Mouse (Mus musculus): ENCODE results near the gene Txnrd2.

The Txnrd2 gene

DNA sequence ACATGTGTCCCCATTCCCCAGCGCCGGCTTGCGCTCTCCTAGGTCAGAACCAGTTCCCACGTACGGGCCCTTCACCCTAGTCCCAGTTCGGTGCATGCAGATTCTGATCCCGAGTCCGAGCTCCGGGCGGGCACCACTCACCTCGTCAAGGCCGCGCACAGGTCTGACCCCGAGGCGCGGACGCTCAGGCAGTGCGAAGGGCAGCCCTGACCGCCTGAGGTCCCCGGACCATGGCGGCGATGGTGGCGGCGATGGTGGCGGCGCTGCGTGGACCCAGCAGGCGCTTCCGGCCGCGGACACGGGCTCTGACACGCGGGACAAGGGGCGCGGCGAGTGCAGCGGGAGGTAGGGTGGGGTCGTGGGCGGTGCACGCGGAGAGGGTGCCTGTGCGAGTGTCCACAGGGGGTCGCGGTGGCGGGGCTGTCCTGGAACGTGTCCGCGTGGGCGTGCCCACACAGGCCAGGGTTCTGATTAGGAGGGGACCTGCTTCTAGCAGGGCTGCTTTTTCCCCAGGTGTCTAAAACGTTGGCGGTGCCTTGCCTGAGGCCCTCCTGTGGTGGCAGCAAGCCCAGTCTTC, at the start of gene Txnrd2:
Gene Txnrd2 (plus strand): TSS at position 170 of the 577 bp plus-strand sequence.
- peak; percentile 22 for DNase-seq (ENCODE audit: extremely low read depth, low read depth)

DNA sequence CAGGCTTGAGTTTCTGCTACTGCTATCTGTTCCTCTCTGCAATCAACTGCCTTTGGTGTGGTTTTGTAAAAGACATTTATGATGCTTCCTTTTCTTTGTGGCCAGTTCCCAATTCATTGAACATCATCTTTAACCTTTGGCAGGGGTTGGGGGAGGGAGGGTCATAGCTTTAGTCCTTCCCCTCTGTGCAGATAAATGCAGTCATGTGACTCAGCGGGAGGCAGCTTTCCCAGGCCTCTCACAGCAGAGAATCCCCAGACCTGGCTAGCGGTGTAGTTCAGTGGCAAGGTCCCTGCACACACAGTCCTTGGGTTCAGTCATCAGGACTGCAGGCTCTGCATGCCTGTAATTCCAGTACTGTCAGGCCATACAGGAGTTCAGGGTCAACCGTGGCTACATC, 49.0 kb upstream of the Txnrd2 start:
- no peak for DNase-seq (ENCODE audit: extremely low read depth, low read depth)

DNA sequence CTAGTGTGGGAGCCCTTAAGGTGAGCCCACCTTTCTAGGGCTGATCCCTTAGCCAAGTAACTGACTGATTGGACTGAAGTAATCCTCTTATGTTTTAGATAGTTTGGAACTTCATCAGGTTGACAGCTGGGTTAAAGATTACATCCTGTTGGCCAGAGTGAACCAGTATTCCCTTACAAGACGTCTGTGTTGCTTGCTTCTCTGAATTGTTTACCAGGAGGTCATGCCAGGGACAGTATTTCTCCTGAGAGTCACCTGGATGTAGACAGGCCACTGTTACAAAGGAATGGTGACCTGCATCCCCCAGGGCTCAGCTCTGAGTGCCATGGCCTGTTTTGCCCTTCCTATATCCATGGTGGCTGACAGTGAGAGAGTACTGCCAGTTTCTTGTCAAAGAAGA, 47.7 kb upstream of the Txnrd2 start:
- DNase-seq (ENCODE audit: extremely low read depth, low read depth), result no peak

DNA sequence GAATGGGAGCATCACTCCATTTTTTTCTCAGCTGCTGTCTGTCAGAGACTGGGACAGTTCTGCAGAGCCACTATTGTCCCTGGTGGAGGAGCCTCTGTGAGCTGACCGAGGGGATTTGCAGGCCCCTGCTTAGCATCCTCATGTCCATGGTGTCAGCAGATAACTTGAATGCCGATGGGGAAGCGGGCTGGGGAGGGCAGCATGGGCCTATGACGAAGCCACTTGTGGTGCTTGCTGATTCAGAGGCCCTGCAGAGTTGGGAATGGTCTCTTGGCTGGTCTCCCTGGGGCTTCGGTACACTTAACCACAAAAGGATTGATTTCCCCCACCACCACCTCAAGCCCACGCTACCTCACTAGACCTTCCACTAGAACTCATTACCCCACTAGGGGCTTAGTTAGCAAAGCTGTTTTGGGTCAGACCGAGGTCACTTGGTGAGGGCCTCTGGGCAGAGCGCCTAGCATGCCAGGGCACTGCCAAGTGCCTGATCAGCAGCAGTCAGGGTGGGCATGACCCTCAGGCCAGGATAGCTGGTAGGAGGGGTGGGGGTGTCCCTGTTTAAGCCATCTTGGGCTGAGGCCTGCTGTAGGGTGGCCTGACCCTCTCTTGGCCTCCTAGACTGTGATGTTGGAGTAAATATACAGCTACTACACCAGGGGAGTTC, 46.7 kb upstream of the Txnrd2 start:
- no peak for DNase-seq (ENCODE audit: extremely low read depth, low read depth)

DNA sequence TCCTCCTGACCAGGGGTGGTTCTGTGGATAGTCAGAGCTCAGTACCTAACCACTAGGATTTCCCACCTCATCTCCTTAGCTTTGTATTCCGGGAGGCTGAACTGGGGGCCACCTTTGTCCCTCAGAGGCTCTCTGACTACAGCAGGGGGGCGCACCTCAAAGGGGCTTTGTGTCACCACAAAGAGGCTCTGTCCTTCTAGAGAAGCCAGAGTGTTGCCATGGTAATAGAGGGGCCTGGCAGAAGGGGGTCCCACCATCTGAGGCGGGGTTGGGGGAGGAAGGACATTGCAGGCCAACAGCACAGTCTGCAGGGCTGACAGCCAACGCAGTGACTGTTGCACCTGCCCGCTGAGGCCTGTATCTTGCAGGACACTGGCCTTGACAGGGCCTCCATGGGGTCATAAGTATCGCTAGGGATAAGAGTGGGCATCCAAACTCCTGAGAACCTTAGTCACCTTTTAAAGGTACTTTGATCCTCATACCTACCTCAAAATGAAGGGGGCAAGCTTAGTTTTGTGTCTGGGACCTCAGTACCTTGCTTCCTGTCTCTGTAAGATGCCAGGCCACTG, 45.6 kb upstream of the Txnrd2 start:
- DNase-seq (ENCODE audit: extremely low read depth, low read depth), result no peak

DNA sequence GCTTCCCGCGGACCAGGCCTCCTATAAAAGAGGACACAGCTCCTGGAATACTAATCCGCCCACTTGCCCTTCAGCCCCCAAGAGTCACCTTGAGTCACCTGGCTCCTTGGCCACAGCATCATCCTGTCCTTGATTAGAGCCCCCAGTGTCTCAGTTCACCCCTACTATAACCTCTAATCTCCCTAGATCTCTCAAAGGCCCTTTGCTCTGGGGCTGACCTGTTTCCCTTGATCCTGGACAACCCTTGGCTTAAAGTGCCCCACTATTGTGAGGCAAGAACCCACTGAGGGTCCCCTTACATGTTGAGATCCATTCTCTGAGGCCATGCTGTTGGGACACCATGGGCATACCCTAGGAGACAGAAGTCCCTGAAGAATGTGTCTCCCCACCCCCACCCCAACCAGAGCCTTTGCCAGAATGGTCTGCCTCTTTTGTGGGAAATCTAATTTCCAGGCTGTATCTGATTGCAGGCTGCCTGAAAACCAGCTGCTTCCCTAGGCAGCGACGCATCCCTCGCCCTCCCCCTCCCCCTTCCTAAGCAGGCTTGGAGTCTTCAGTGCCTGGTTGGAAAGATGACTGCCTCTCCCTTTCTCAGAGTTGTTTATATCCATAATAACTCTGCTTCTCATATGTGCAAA, 44.4 kb upstream of the Txnrd2 start:
- no peak for DNase-seq (ENCODE audit: extremely low read depth, low read depth)

DNA sequence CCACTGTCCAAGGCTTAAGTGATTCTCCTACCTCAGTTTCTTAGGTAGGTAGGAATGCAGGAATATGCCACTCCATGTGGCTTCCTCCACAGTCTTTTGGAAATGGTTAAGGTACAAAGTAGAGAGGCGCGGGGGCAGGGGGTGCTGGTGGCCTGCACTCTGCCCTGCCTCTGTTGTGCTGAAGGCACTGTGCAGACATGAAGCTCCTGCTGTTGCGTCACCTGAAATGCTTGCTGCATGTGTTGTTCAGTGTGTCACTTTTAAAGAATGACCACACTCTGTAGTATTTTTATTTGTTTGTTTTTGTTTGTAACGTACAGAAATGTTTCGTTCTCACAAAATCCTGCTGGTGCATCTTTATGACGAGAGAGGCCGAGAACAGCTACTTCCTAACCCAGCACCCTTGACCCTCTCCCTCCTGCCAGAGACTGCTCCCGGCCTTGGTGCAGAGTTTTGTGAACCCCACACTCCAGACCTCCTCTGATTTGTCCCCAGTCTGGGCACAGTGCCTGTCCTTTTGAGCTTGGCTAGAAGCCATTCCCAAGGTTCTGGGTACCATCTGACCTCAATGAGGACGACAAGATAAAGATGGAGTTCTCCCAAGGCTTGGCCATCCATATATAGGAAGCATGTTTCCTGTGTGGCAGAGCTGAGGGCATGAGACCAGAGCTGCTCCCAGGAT, 43.0 kb upstream of the Txnrd2 start:
- no peak for DNase-seq (ENCODE audit: extremely low read depth, low read depth)

DNA sequence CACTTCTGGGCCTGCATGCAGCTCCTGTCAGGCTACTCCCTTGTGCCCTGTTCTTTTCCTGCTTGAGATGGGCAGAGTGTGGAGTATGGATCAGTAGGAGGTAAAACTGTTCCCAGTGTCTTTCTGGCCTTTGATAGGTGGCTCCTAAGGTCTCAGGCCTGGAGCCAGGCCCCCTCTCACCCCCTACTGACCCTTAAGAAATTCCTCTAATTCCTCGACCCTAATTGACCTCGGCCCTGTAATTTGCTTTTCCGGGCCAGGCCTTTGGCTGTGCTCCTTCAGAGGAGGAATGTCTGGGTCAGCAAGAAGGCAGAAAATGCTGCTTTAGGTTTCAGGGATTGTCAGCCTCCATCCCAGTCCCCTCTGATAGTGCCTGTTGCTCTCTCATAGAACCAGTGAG, 42.4 kb upstream of the Txnrd2 start:
- no peak for DNase-seq (ENCODE audit: extremely low read depth, low read depth)

DNA sequence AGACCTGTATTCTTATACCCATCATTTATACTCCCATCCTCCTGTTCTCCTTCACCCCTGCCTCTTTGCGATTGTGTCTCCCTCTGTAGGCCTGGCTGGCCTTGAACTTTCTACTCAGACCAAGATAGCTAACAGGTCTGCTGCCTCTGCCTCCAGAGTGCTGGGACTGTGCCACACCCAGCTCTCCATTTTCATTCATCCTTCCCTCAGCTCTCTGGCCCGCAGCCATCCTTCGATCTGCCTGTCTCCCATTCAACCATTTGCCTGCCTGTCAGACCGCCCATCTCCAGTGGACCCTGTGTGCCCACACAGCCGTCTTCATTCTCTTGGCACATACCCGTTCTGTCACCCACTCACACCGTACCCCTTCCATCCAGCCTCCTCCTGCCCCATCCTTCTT, 42.0 kb upstream of the Txnrd2 start:
- no peak for DNase-seq (ENCODE audit: extremely low read depth, low read depth)

DNA sequence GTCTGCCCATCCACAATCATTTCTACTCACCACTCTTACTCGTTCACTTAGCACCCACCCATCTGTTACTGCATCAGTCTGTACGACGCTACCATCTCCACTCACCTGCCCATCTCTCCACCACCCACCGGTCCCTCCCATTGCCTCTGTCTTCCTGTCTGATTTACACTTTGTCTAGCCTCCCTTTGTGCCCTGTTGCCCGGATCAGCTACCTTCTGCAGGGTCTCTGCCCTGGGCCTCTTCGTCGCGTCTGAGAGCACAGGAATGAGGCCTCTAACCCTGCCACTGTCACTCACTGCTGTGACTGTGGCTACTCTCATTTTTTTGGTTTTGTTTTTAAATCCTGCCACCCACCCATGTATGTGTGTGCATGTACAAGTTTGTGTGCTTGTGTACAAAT, 41.5 kb upstream of the Txnrd2 start:
- no peak for DNase-seq (ENCODE audit: extremely low read depth, low read depth)

DNA sequence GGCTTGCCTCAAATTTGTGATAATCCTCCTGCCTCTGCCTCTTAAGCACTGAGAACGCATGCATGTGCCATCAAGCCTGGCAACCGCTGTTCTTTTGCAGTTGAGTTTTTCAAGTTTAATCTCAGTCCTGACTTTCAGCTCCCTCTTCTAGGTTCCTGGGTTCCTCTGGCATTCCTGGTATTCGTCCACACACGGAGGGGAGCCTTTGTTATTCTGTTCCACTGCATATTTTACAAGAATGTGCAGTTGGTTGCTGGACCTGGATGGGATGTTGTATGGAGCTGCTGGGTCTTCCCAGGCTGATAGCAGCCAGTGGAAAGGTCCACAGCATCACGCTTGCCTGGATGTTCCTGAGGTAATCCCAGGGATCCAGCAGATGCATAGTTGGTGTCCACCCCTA, 40.8 kb upstream of the Txnrd2 start:
- DNase-seq (ENCODE audit: extremely low read depth, low read depth), result no peak

DNA sequence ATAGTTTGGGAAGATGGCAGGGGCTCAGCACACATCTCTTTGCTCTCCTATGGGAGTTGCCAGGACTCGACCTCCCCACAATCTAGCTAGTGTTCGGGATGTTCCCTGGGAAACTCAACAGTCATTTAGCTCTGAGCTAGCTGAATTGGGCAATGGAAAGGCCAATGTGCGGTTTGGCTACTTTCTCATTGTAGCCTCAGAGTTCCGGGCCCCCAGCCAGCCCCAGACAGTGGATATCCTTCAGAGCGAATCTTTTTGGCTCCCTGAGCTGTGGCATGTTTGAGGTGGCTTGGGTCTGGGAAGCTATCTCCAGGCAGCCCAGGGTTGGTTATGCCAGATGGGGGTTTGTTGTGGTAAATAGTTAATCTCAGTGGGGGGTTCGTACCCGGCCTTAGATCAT, 39.7 kb upstream of the Txnrd2 start:
- DNase-seq (ENCODE audit: extremely low read depth, low read depth), result no peak

DNA sequence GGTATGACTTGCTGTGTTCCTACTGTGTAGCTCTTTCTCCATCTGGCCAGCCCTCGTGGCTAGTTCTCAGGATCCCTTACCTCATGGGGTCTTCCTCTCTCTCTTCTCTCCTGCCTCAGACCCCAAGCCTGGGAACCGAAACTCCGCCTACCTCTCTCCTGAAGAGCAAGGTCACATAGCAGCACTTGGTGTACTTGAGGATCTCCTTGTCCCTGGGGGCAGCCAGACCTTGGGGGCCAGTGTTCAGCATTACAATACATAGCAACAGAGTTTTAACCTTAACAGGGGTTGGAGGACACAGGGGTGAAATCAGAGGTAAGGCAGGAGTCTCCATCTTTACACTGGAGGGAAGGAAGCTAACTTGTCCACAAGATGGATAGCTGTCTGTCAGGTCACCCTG, 39.2 kb upstream of the Txnrd2 start:
- no peak for DNase-seq (ENCODE audit: extremely low read depth, low read depth)

DNA sequence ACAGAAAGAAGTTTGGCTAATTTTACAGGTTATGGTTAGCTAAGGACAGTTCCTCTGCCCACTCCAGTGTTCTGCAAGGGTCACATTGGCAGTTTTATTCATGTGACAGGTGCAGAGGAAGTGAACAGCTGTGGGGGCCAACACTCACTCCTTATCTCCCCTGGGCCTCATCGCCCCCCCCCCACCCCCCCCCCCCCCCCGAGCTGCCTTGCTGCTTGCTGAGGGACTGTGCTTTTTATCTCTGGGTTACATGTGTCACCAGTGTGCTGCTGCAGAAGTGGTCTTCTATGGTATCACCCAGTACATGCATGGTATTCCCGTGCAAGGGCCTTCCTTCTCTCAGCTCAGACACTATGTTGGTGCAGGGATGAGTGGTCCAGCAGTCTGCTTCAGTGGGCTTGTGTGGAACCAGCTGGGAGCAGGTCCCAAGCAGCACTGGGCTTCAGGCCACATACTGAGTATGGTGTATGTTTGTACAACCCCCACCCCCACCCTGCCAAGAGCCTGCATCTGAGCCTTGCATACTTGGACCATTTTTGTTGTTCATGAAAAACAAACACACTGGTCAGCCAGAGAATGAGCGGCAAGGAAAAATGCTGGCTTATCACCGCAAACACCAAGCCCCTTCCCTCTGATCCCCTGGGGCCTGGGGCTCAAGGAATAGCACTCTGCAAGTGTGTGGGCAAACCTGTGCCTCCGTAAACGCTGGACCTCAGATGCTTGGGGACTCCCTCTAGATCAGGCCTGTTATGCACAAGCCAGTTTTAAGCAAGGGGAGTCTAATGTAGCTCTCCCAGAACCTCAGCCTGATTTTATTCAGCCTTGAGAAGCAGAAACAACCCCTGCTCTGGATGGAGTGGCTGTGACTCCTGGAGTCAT, 38.2 kb upstream of the Txnrd2 start:
- peak; percentile 81 for DNase-seq (ENCODE audit: extremely low read depth, low read depth)

DNA sequence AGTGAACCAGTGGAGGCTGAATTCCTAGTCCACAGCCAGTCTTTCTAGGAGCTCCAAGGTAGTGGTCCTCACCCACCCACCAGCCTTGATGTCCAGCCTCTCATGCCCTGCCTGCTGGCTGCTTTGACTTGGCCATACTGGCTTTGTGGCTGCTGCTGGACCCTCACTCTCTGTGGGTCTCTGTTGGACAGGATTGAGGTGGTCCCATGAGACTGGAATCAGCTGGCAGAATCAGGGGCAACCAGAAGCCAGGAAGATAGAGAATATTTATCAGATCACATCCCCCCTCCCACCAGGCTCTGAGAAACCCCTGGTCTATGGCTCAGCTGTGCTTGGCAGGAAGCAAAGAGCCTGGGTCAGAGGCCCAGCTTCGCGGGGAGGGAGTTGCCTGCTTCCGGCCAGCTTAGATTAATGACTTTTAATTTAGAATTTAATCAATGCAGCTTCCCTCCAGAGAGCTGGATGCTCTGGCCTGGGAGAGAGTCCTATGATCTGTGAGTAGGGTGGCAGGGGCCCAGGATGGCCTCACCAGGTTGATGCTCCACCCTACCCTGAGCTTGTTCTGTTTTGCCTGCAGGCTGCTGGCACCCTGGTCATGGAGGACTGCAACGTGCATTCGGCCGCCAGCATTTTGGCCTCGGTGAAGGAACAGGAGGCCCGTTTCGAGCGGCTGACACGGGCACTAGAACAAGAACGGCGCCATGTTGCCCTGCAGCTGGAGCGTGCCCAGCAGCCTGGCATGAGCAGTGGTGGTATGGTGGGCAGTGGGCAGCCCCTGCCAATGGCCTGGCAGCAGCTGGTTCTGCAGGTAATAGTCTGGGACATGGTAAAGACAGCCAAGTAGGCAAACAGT, 37.4 kb upstream of the Txnrd2 start:
- no peak for DNase-seq (ENCODE audit: extremely low read depth, low read depth)

DNA sequence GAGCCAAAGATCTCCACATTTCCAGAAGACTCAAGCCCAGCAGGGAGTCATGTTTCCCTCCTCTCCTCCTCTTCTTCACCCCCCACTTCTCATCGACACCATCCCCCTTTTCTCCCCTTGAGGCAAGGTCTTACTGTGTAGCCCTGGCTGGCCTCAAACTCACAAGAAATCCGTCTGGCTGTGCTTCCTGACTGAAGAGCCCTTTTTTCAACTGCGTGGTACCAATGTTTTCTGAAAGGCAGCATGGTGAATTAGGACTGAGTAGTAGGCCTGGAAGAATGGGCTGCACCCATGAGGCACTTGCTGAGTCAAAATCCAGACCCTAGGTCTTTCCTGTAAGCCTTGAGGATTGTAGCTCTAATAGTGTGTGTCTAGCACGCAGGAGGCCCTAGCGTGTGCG, 35.8 kb upstream of the Txnrd2 start:
- no peak for DNase-seq (ENCODE audit: extremely low read depth, low read depth)

DNA sequence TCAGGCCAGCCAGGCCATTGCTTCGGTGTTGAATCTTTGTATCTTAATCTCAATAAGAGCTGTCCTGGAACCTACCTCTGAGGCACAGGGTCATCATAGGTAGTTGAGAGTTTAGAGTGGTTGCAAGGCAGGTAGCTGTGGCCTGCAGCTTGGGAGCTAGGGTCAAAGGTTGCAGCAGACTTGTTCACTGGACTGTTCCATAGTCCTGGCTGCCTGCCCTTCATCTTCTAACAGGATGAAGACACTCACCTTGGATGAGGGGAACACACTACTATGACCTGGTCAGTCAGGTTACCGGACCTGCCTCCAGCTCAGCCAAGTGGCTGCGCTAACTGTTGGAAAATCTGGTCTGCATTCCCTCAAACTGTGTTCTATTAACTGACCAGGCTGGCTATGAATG, 35.1 kb upstream of the Txnrd2 start:
- DNase-seq (ENCODE audit: extremely low read depth, low read depth), result no peak

DNA sequence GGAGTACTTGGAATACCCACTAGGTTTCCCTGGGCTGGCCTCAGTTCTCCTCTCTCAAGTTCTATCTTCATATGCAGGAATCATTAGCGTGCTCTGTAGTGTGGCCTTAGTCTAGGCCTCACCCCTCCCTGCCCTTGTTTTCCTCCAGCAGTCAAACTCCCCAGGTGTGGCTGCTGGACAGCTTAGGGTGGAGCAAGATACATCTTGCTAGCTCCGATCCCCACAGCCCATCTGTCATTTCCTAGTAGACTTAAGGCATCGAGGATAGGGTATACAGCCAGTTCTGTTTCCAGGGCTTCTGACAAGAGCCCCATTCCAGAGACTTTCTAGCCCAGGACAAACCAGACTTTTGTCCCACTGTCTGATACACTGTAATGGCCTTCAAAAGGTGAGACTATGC, 34.5 kb upstream of the Txnrd2 start:
- no peak for DNase-seq (ENCODE audit: extremely low read depth, low read depth)

DNA sequence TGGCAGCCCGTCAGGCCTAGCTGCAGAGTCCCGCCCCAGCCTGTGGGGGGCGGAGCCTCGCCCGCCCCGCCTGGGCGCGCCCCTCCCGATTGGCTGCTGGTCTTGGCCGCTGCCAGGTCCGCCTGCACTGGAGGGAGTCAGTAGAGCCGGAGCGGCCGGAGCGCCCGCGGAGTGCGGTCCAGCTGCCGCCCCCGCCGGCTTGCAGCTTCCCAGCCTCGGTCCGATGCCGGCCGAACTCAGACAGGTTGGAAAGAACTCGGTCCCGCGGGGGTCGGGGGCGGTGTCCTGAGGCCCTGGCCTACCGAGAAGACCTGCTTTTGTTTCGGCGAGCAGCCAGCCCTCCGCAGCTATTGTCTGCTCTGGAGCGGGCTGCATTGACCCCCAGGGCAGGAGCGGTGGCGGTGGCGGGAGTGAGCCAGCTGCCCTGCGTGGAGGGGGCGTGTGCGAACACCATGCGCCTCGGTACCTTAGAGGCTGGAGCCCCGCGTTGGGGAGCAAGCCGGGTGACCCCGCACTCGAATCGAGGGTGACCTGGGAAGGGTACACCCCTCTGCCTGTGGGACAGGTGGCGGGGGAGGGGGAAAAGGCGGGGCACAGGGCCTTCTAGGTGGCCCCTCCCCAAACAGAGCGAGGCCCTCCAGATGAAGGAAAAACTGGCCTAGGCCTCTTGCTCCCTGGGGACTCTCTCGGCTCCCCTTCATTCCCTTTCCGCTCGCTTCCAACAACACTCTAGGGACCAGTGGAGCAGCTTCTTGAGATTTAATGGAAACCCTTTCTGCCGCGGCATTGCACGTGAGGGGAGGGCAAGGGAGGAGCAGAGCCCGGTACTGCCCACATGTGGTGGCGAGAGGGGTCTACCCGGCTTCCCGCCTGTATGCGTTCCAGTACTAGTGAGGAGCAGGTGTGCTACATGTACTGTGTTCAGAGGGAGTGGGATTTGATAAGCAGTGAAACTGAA, 33.4 kb upstream of the Txnrd2 start:
- DNase-seq (ENCODE audit: extremely low read depth, low read depth), result peak; percentile 53
